Mouse (Mus musculus) lung, postnatal 0 days (tissue): ENCODE results near the gene Galr3. TPM values are rescaled to one million over a fixed set of nuclear protein-coding genes. Genes with fewer than 3 reads are reported as not detected.
A peak's percentile ranks its signal among the peaks of the same experiment; 100 is the strongest.

Source experiments
- ATAC-seq: fragments of 200-750 bp; cut with Nextera tagmentation; 2 replicates; pipeline ENCODE4 v1.8.0; 2017; ENCODE audit warnings: moderate library complexity
- DNase-seq: peaks from one replicate; pipeline ENCODE4 v3.0.0-alpha.2; 2016; ENCODE audit warnings: low spot score
- H3K27ac ChIP-seq: fragments of 300-500 bp; sonication (generic); 2 replicates; pipeline ENCODE4 v1.5.1; 2014; ENCODE audit warnings: antibody characterized with exemption, mild to moderate bottlenecking, low read length, mixed read lengths
- H3K27me3 ChIP-seq: fragments of 300-500 bp; sonication (generic); replicated peaks from 2 replicates; pipeline ENCODE4 v1.6.1; 2014; ENCODE audit warnings: low read length, mixed read lengths; ENCODE audit not compliant: insufficient read depth
- H3K36me3 ChIP-seq: fragments of 300-500 bp; sonication (generic); 2 replicates; pipeline ENCODE4 v1.6.1; 2014; ENCODE audit warnings: low read length, mixed read lengths; ENCODE audit not compliant: insufficient read depth
- H3K4me1 ChIP-seq: fragments of 300-500 bp; sonication (generic); 2 replicates; pipeline ENCODE4 v1.6.1; 2014; ENCODE audit warnings: antibody characterized with exemption, low read depth, low read length, mixed read lengths; ENCODE audit not compliant: insufficient read depth
- H3K4me2 ChIP-seq: fragments of 300-500 bp; sonication (generic); replicated peaks from 2 replicates; pipeline ENCODE4 v1.6.1; 2014; ENCODE audit warnings: low read depth, mild to moderate bottlenecking, low read length, moderate library complexity, mixed read lengths
- H3K4me3 ChIP-seq: fragments of 300-500 bp; sonication (generic); 2 replicates; pipeline ENCODE4 v1.5.1; 2014; ENCODE audit warnings: low read depth, low read length
- H3K9ac ChIP-seq: fragments of 300-500 bp; sonication (generic); replicated peaks from 2 replicates; pipeline ENCODE4 v1.6.1; 2014; ENCODE audit warnings: low read depth, mild to moderate bottlenecking
- H3K9me3 ChIP-seq: fragments of 300-500 bp; sonication (generic); 2 replicates; pipeline ENCODE4 v1.6.1; 2016; ENCODE audit warnings: low read length, mixed read lengths
- CTCF ChIP-seq: IDR thresholded peaks from 2 replicates; pipeline ENCODE4 v1.5.1; 2016; ENCODE audit warnings: antibody characterized with exemption, mild to moderate bottlenecking
- EP300 ChIP-seq: IDR thresholded peaks from 2 replicates; pipeline ENCODE4 v1.6.1; 2016; ENCODE audit warnings: antibody characterized with exemption, mild to moderate bottlenecking, control low read depth
- WGBS: fragments of 180-500 bp; shearing (Covaris S2); extraction: QIAGEN DNeasy Blood & Tissue Kit; methylation state at CpG from one replicate; pipeline ENCODE4 v1.1.7; 2014; 5-methylcytosine and 5-hydroxymethylcytosine counted together
- polyA plus RNA-seq: library from polyadenylated mRNA; unstranded; fragments of >200 nt; fragmentation: Nextera tagmentation; extraction: Ambion mirVana; gene quantifications from 2 replicates; pipeline ENCODE4 v1.2.1, GENCODE M21; 2015

Galr3 gene
- polyA plus RNA-seq, 1 experiment from 2014 or later = 0.14 TPM

GRCm38 (mm10) chr15:79050160-79050845 lies 8.6 kb downstream of the Galr3 start:
- Histone ChIP-seq H3K4me3 (no peak overlapping the region), H3K36me3 (peaks cover 16% of the 10 kb centered on the region; the same call in 1 of the 2 replicates), H3K9me3 (no peaks in the 10 kb centered on the region), H3K4me1 (no peaks in the 10 kb centered on the region), H3K27me3 (no peaks in the 10 kb centered on the region), H3K9ac (no peak overlapping the region), H3K4me2 (no peak overlapping the region), H3K27ac (no peak overlapping the region)
- no peak for TF ChIP-seq CTCF
- no peak for TF ChIP-seq EP300
- 49% methylated on average over 9 of the region's 9 CpGs for WGBS
- ATAC-seq = no peak
- DNase-seq = no peak

GRCm38 (mm10) chr15:79050964-79051363 lies 9.3 kb downstream of the Galr3 start:
- no peak for ATAC-seq
- TF ChIP-seq CTCF = no peak
- no peak for TF ChIP-seq EP300
- no peak for DNase-seq
- H3K36me3 ChIP-seq = peaks cover 16% of the 10 kb centered on the region; the same call in 1 of the 2 replicates
- no peak overlapping the region for H3K4me2 ChIP-seq
- no peak overlapping the region for H3K9ac ChIP-seq
- no peak overlapping the region for H3K4me3 ChIP-seq
- peak overlapping the region; percentile 66; the same call in 1 of the 2 replicates for H3K27ac ChIP-seq
- WGBS = 54% methylated on average over 2 of the region's 2 CpGs
- H3K27me3 ChIP-seq = no peaks in the 10 kb centered on the region
- no peaks in the 10 kb centered on the region for H3K4me1 ChIP-seq
- H3K9me3 ChIP-seq = no peaks in the 10 kb centered on the region

- ATAC-seq (peak; percentile 86), DNase-seq (peak; percentile 83)
- no peaks in the 10 kb centered on the region for H3K4me1 ChIP-seq
- no peak for TF ChIP-seq CTCF
- no peak for TF ChIP-seq EP300
- H3K9me3 ChIP-seq = no peaks in the 10 kb centered on the region
- H3K27me3 ChIP-seq = no peaks in the 10 kb centered on the region
- WGBS = 60% methylated on average over 13 of the region's 13 CpGs
- H3K4me2 ChIP-seq = no peak overlapping the region
- no peak overlapping the region for H3K4me3 ChIP-seq
- peak overlapping the region; percentile 66 for H3K27ac ChIP-seq
- H3K9ac ChIP-seq = no peak overlapping the region
- peaks cover 16% of the 10 kb centered on the region for H3K36me3 ChIP-seq
These were observed 10.0 kb downstream of the Galr3 start for GRCm38 (mm10) chr15:79051461-79052360.

GRCm38 (mm10) chr15:79052366-79052765 lies 10.7 kb downstream of the Galr3 start:
- no peak for TF ChIP-seq CTCF
- TF ChIP-seq EP300 = no peak
- Histone ChIP-seq H3K9me3 (no peaks in the 10 kb centered on the region), H3K36me3 (peaks cover 16% of the 10 kb centered on the region), H3K27ac (0 out of 2 replicates have a peak overlapping the region, but pooled peaks have one; percentile 20), H3K4me1 (no peaks in the 10 kb centered on the region), H3K9ac (no peak overlapping the region), H3K27me3 (no peaks in the 10 kb centered on the region), H3K4me3 (no peak overlapping the region), H3K4me2 (no peak overlapping the region)
- ATAC-seq = no peak
- DNase-seq = no peak
- WGBS = 84% methylated on average over 2 of the region's 2 CpGs

- Histone ChIP-seq H3K27ac (no peak overlapping the region), H3K4me1 (no peaks in the 10 kb centered on the region), H3K36me3 (peaks cover 19% of the 10 kb centered on the region), H3K9ac (no peak overlapping the region), H3K9me3 (no peaks in the 10 kb centered on the region), H3K4me3 (no peak overlapping the region), H3K4me2 (no peak overlapping the region), H3K27me3 (no peaks in the 10 kb centered on the region)
- 94% methylated on average over 7 of the region's 7 CpGs for WGBS
- TF ChIP-seq EP300 (no peak), CTCF (no peak)
- DNase-seq (no peak), ATAC-seq (no peak)
These were observed 14.9 kb downstream of the Galr3 start for GRCm38 (mm10) chr15:79056601-79057000.

GRCm38 (mm10) chr15:79057850-79058249 lies 16.2 kb downstream of the Galr3 start:
- 86% methylated on average over 6 of the region's 6 CpGs for WGBS
- H3K4me1 ChIP-seq = no peaks in the 10 kb centered on the region
- no peak overlapping the region for H3K4me3 ChIP-seq
- TF ChIP-seq CTCF (no peak), EP300 (no peak)
- no peak overlapping the region for H3K9ac ChIP-seq
- ATAC-seq (no peak), DNase-seq (no peak)
- no peak overlapping the region for H3K27ac ChIP-seq
- no peaks in the 10 kb centered on the region for H3K27me3 ChIP-seq
- no peaks in the 10 kb centered on the region for H3K9me3 ChIP-seq
- H3K36me3 ChIP-seq = peaks cover 18% of the 10 kb centered on the region
- H3K4me2 ChIP-seq = no peak overlapping the region
